Comparison of ENCODE assay signal across 17 mouse cellular contexts in genomic region chr12:61607871-61608270, GRCm38 (mm10).
"Had no signal": no experiment of that assay in that cellular context is flagged by ENCODE, and none has a peak within 500 bp of the region (broad histone marks: within the 10 kb centered on the region; RNA-seq: fewer than 3 reads in every experiment).

No protein-coding gene starts in this region.

- DNase-seq: lung, adult 2 months; lung, postnatal 14 days; lung, postnatal 36 days; right cerebral cortex, postnatal 14 days; thymus, adult 2 months; thymus, postnatal 25 days; thymus, postnatal 4 days had no signal

- H3K27ac ChIP-seq: lung, embryonic 15.5 days; macrophage; midbrain, embryonic 13.5 days; midbrain, embryonic 15.5 days; neural tube, embryonic 12.5 days; stomach, embryonic 15.5 days; stomach, postnatal 0 days had no signal

- H3K9ac ChIP-seq: lung, embryonic 15.5 days; midbrain, embryonic 13.5 days; midbrain, embryonic 15.5 days; neural tube, embryonic 12.5 days; stomach, embryonic 15.5 days had no signal

- H3K27me3 ChIP-seq: lung, embryonic 15.5 days; megakaryocyte, embryonic 14.5 days; midbrain, embryonic 13.5 days; midbrain, embryonic 15.5 days; neural tube, embryonic 12.5 days; stomach, embryonic 15.5 days had no signal

- H3K4me2 ChIP-seq: lung, embryonic 15.5 days; midbrain, embryonic 11.5 days; midbrain, embryonic 13.5 days; midbrain, embryonic 15.5 days; neural tube, embryonic 12.5 days; stomach, embryonic 15.5 days had no signal

- H3K9me3 ChIP-seq: lung, embryonic 15.5 days; megakaryocyte, embryonic 14.5 days; midbrain, embryonic 13.5 days; midbrain, embryonic 15.5 days; neural tube, embryonic 12.5 days; stomach, embryonic 15.5 days had no signal

- H3K4me1 ChIP-seq: lung, embryonic 15.5 days; megakaryocyte, embryonic 14.5 days; midbrain, embryonic 13.5 days; midbrain, embryonic 15.5 days; neural tube, embryonic 12.5 days; stomach, embryonic 15.5 days had no signal

- H3K4me3 ChIP-seq: lung, embryonic 15.5 days; megakaryocyte, embryonic 14.5 days; midbrain, embryonic 13.5 days; midbrain, embryonic 15.5 days; neural tube, embryonic 12.5 days; stomach, embryonic 15.5 days had no signal

- H3K36me3 ChIP-seq: lung, embryonic 15.5 days; midbrain, embryonic 13.5 days; midbrain, embryonic 15.5 days; neural tube, embryonic 12.5 days; stomach, embryonic 15.5 days had no signal

- ATAC-seq: lung, postnatal 0 days; midbrain, embryonic 13.5 days; midbrain, embryonic 15.5 days had no signal
